ENCODE assay signal across 17 mouse cellular contexts in genomic region chr13:36419357-36419756, GRCm38 (mm10).
A peak's percentile ranks its signal among the peaks of the same experiment; 100 is the strongest.
DNase-seq lines count a peak whose midpoint lies in the region; ATAC-seq and TF ChIP-seq lines count a peak whose summit lies in the region.
"Had no signal": no experiment of that assay in that cellular context is flagged by ENCODE, and none has a peak within 500 bp of the region (broad histone marks: within the 10 kb centered on the region; RNA-seq: fewer than 3 reads in every experiment).

No protein-coding gene starts in this region.

- no peaks in the 10 kb centered on the region for H3K36me3 ChIP-seq in heart, adult 2 months (ENCODE audit: control insufficient read depth, insufficient read depth, low read length)
- H3K36me3 ChIP-seq in heart, embryonic 12.5 days: no peaks in the 10 kb centered on the region
- no peaks in the 10 kb centered on the region for H3K36me3 ChIP-seq in lung, postnatal 0 days (ENCODE audit: insufficient read depth, low read length)
- no peaks in the 10 kb centered on the region for H3K36me3 ChIP-seq in E14TG2a.4 (ENCODE audit: insufficient read depth, low read length)
- H3K36me3 ChIP-seq: heart, embryonic 13.5 days; limb, embryonic 15.5 days; midbrain, embryonic 10.5 days; neural tube, embryonic 15.5 days had no signal

- no peaks in the 10 kb centered on the region for H3K4me1 ChIP-seq in heart, adult 2 months (ENCODE audit: control insufficient read depth, insufficient read depth, low read length)
- H3K4me1 ChIP-seq in heart, embryonic 12.5 days (replicated peaks): peaks cover 27% of the 10 kb centered on the region
- no peaks in the 10 kb centered on the region for H3K4me1 ChIP-seq in lung, postnatal 0 days (ENCODE audit: insufficient read depth, low read depth, low read length)
- no peaks in the 10 kb centered on the region for H3K4me1 ChIP-seq in E14TG2a.4 (replicated peaks; ENCODE audit: low read depth, low read length)
- no peaks in the 10 kb centered on the region for H3K4me1 ChIP-seq in bone marrow, adult 2 months (ENCODE audit: control insufficient read depth, insufficient read depth, low read length)
- no peaks in the 10 kb centered on the region for H3K4me1 ChIP-seq in cerebellum, adult 2 months (ENCODE audit: control insufficient read depth, insufficient read depth, low read length)
- H3K4me1 ChIP-seq: limb, embryonic 15.5 days; midbrain, embryonic 10.5 days; neural tube, embryonic 15.5 days had no signal

- H3K27ac ChIP-seq in heart, adult 2 months: no peak overlapping the region
- H3K27ac ChIP-seq in heart, embryonic 12.5 days (ENCODE audit: poor library complexity, severe bottlenecking): no peak overlapping the region
- no peak overlapping the region for H3K27ac ChIP-seq in lung, postnatal 0 days (ENCODE audit: low read length)
- H3K27ac ChIP-seq in bone marrow, adult 2 months (ENCODE audit: control insufficient read depth, insufficient read depth, low read depth, low read length, poor library complexity): no peak overlapping the region
- H3K27ac ChIP-seq in cerebellum, adult 2 months (ENCODE audit: insufficient read depth, low read length): no peak overlapping the region
- H3K27ac ChIP-seq: heart, embryonic 13.5 days; limb, embryonic 15.5 days; midbrain, embryonic 10.5 days; neural tube, embryonic 15.5 days had no signal

- H3K4me3 ChIP-seq in heart, adult 2 months: no peak overlapping the region
- no peak overlapping the region for H3K4me3 ChIP-seq in heart, embryonic 12.5 days
- no peak overlapping the region for H3K4me3 ChIP-seq in lung, postnatal 0 days (ENCODE audit: low read depth, low read length)
- H3K4me3 ChIP-seq in E14TG2a.4 (replicated peaks; ENCODE audit: low read length): no peak overlapping the region
- no peak overlapping the region for H3K4me3 ChIP-seq in bone marrow, adult 2 months (replicated peaks; ENCODE audit: control insufficient read depth, low read depth, low read length)
- H3K4me3 ChIP-seq in cerebellum, adult 2 months (replicated peaks; ENCODE audit: insufficient read depth, low read depth, low read length): no peak overlapping the region
- H3K4me3 ChIP-seq: heart, embryonic 13.5 days; limb, embryonic 15.5 days; midbrain, embryonic 10.5 days; neural tube, embryonic 15.5 days had no signal

- TF ChIP-seq POLR2A in heart, adult 2 months (IDR thresholded peaks at IDR 0.05; ENCODE audit: insufficient read depth, low read depth, low read length): no peak
- TF ChIP-seq POLR2A in bone marrow, adult 2 months (IDR thresholded peaks at IDR 0.05; ENCODE audit: borderline replicate concordance, control insufficient read depth, low read depth, low read length): no peak
- no peak for TF ChIP-seq POLR2A in cerebellum, adult 2 months (IDR thresholded peaks at IDR 0.05; ENCODE audit: borderline replicate concordance, insufficient read depth, low read length)

- DNase-seq in heart, adult 2 months: no peak
- DNase-seq in lung, postnatal 0 days (ENCODE audit: low spot score): no peak
- DNase-seq in lung, postnatal 14 days: no peak
- DNase-seq in frontal cortex, adult 2 months (ENCODE audit: extremely low spot score in 1 of 2, low spot score in 1 of 2): no peak
- no peak for DNase-seq in cerebellum, adult 2 months
- DNase-seq: adrenal gland, adult 2 months; cerebellum, adult 8-10 months; forebrain, postnatal 0 days; gastrocnemius, postnatal 14 days; right cerebral cortex, adult 18-20 months had no signal

- no peak for ATAC-seq in heart, embryonic 12.5 days (ENCODE audit: insufficient number of reproducible peaks, low FRiP score)
- no peak for ATAC-seq in lung, postnatal 0 days
- ATAC-seq: forebrain, postnatal 0 days had no signal

- no peak overlapping the region for H3K9ac ChIP-seq in heart, adult 2 months (ENCODE audit: low read depth, low read length)
- no peak overlapping the region for H3K9ac ChIP-seq in heart, embryonic 12.5 days
- H3K9ac ChIP-seq in lung, postnatal 0 days (replicated peaks; ENCODE audit: low read depth): no peak overlapping the region
- H3K9ac ChIP-seq: forebrain, postnatal 0 days; heart, embryonic 13.5 days; limb, embryonic 15.5 days; neural tube, embryonic 15.5 days had no signal

- H3K27me3 ChIP-seq in heart, adult 2 months (ENCODE audit: control insufficient read depth, insufficient read depth, low read length): no peaks in the 10 kb centered on the region
- H3K27me3 ChIP-seq in heart, embryonic 12.5 days (replicated peaks): no peaks in the 10 kb centered on the region
- H3K27me3 ChIP-seq in lung, postnatal 0 days (replicated peaks; ENCODE audit: insufficient read depth, low read length): no peaks in the 10 kb centered on the region
- H3K27me3 ChIP-seq in E14TG2a.4 (ENCODE audit: insufficient read depth, low read length): no peaks in the 10 kb centered on the region
- no peaks in the 10 kb centered on the region for H3K27me3 ChIP-seq in cerebellum, adult 2 months (ENCODE audit: control insufficient read depth, insufficient read depth, low read length)
- H3K27me3 ChIP-seq: heart, embryonic 13.5 days; limb, embryonic 15.5 days; neural tube, embryonic 15.5 days had no signal

- no peak overlapping the region for H3K4me2 ChIP-seq in heart, embryonic 12.5 days
- H3K4me2 ChIP-seq in lung, postnatal 0 days (replicated peaks; ENCODE audit: low read depth, low read length): no peak overlapping the region
- H3K4me2 ChIP-seq: heart, embryonic 13.5 days; limb, embryonic 15.5 days; neural tube, embryonic 15.5 days had no signal

- intact Hi-C loops in heart, adult 2 months (cut with DNase I): no loop called here

- TF ChIP-seq CTCF in heart, adult 2 months (IDR thresholded peaks at IDR 0.05): peak; percentile 40
- peak; percentile 27; the same call in 1 of the 2 replicates for TF ChIP-seq CTCF in lung, postnatal 0 days (IDR thresholded peaks at IDR 0.05)
- TF ChIP-seq CTCF in E14TG2a.4 (conservative IDR thresholded peaks at IDR 0.05; ENCODE audit: low read length): peak; percentile 16; the same call in 1 of the 2 replicates
- TF ChIP-seq CTCF in bone marrow, adult 2 months (IDR thresholded peaks at IDR 0.05; ENCODE audit: control insufficient read depth, insufficient read depth, low read length): peak; percentile 25; the same call in 1 of the 2 replicates
- no peak for TF ChIP-seq CTCF in cerebellum, adult 2 months (IDR thresholded peaks at IDR 0.05; ENCODE audit: borderline replicate concordance, insufficient read depth, low read depth, low read length)

- no peak for TF ChIP-seq EP300 in heart, adult 2 months (IDR thresholded peaks at IDR 0.05; ENCODE audit: insufficient read depth, low read depth, low read length)
- no peak for TF ChIP-seq EP300 in lung, postnatal 0 days (IDR thresholded peaks at IDR 0.05)

- 0 out of 2 replicates have a peak, but pooled peaks cover 3% of the 10 kb centered on the region for H3K9me3 ChIP-seq in heart, embryonic 12.5 days (replicated peaks)
- no peaks in the 10 kb centered on the region for H3K9me3 ChIP-seq in lung, postnatal 0 days (ENCODE audit: low read length)
- H3K9me3 ChIP-seq in E14TG2a.4 (ENCODE audit: low read length): 0 out of 2 replicates have a peak, but pooled peaks cover 4% of the 10 kb centered on the region
- H3K9me3 ChIP-seq: heart, embryonic 13.5 days; limb, embryonic 15.5 days; midbrain, embryonic 10.5 days; neural tube, embryonic 15.5 days had no signal

- H3K79me2 ChIP-seq in heart, adult 2 months (replicated peaks; ENCODE audit: control insufficient read depth, insufficient read depth, low read length): no peaks in the 10 kb centered on the region
